Mouse (Mus musculus) cerebellum, adult 2 months (tissue): ENCODE results near the gene A730061H03Rik. TPM values are rescaled to one million over a fixed set of nuclear protein-coding genes. Genes with fewer than 3 reads are reported as not detected.

Experiments used
- DNase-seq, 2 experiments: peaks; one replicate each; pipeline ENCODE4 v3.0.0; 2021
- H3K27ac ChIP-seq: fragments of 200-500 bp; 2 replicates; pipeline ENCODE4 v1.5.1; 2012; ENCODE audit warnings: low read length, control low read depth, inconsistent platforms; ENCODE audit not compliant: insufficient read depth
- H3K27me3 ChIP-seq: fragments of 200-500 bp; 2 replicates; pipeline ENCODE4 v1.6.1; 2012; ENCODE audit warnings: inconsistent platforms, mild to moderate bottlenecking, low read length, moderate library complexity; ENCODE audit not compliant: control insufficient read depth, insufficient read depth
- H3K4me1 ChIP-seq: fragments of 200-500 bp; 2 replicates; pipeline ENCODE4 v1.6.1; 2011; ENCODE audit warnings: low read length; ENCODE audit not compliant: control insufficient read depth, insufficient read depth
- H3K4me3 ChIP-seq: fragments of 200-500 bp; replicated peaks from 2 replicates; pipeline ENCODE3; 2011; ENCODE audit warnings: mild to moderate bottlenecking, low read depth, low read length, control low read depth; ENCODE audit not compliant: insufficient read depth
- CTCF ChIP-seq: fragments of 200-500 bp; IDR thresholded peaks from 2 replicates; pipeline ENCODE4 v1.5.1; 2011; ENCODE audit warnings: low read depth, mild to moderate bottlenecking, control low read depth, low read length, moderate library complexity, borderline replicate concordance; ENCODE audit not compliant: insufficient read depth
- POLR2A ChIP-seq: fragments of 200-500 bp; IDR thresholded peaks from 2 replicates; pipeline ENCODE4 v1.6.1; 2011; ENCODE audit warnings: low read length, control low read depth, borderline replicate concordance; ENCODE audit not compliant: insufficient read depth
- WGBS: fragments of 180-500 bp; shearing (Covaris S2); methylation state at CpG from one replicate; pipeline ENCODE4 v1.1.7; 2018; 5-methylcytosine and 5-hydroxymethylcytosine counted together
- polyA plus RNA-seq: library from polyadenylated mRNA; depleted of rRNA; stranded (reverse); fragments of >200 nt; gene quantifications from 2 replicates; pipeline ENCODE4 v1.2.3, GENCODE M21; 2012

The A730061H03Rik gene
- polyA plus RNA-seq, 1 experiment = 0.97 TPM

DNA sequence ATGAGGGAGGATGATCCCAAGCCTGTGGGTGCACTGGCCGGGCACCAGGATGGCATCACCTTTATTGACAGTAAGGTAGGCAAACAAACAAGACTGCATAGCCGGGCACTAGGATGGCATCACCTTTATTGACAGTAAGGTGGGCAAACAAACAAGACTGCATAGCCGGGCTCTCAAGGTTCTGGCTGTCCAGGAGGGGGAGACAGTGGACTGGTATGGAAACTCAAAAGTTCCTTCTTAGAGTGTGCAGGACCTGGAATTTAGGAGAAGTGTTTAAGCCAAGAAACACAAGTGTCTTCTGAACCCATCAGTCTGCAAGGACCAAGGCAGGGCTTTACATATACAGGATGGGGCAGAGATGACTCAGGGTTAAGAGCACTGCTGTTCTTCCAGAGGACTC is 5.5 kb upstream of the A730061H03Rik start:
- H3K27ac ChIP-seq = no peak overlapping the region
- peaks cover 5% of the 10 kb centered on the region; the same call in 1 of the 2 replicates for H3K4me1 ChIP-seq
- TF ChIP-seq CTCF (no peak), POLR2A (no peak)
- no peak overlapping the region for H3K4me3 ChIP-seq
- WGBS = 76% methylated on average over 3 of the region's 3 CpGs
- DNase-seq = no peak
- H3K27me3 ChIP-seq = no peaks in the 10 kb centered on the region

GRCm38 (mm10) chr14:55563249-55563648 is 3.0 kb upstream of the A730061H03Rik start:
- no peaks in the 10 kb centered on the region for H3K27me3 ChIP-seq
- no peak for DNase-seq
- TF ChIP-seq CTCF (no peak), POLR2A (no peak)
- H3K27ac ChIP-seq = no peak overlapping the region
- H3K4me3 ChIP-seq = no peak overlapping the region
- 91% methylated on average over 11 of the region's 11 CpGs for WGBS
- H3K4me1 ChIP-seq = peaks cover 5% of the 10 kb centered on the region; the same call in 1 of the 2 replicates

DNA sequence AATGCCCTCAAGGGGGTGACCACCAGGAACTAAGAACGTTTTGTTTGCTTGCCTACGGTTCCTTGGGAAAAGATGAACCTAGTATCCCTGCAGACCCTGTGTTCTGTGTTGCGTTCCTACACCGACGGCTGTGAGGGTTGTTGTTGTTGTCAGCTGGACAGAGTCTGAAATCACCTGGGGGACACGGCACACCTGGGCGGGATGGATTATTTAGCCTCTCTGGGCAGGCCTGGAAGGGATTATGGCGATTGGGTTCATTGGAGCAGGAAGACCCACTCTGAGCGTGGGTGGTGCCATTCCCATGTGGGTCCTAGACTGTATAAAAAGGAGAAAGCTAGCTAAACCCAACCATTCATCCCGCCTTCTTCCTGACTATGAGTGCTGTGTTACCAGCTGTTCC is 1.7 kb upstream of the A730061H03Rik start:
- no peak for DNase-seq
- Histone ChIP-seq H3K27ac (no peak overlapping the region), H3K4me3 (no peak overlapping the region), H3K4me1 (peaks cover 5% of the 10 kb centered on the region; the same call in 1 of the 2 replicates), H3K27me3 (no peaks in the 10 kb centered on the region)
- no peak for TF ChIP-seq CTCF
- 85% methylated on average over 10 of the region's 10 CpGs for WGBS

DNA sequence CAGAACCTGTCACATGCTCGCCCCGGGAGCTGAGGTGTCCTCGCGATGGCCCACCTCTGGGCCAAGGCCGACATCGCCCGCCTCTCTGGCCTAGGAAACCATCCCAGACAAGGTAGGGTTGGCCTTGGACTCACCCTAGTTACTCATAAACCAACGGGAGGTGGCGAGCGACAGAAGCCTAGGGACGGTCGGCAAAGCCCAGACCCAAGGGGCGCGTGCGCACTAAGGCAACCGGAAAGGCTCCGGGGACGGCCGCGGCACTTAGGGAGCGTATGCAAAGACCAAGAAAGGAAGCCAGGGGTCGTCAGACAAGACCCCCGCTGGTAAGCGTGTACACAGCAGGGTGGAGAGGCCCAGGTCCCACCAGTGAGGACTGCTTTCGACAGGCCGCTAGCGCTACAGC is 406 bp downstream of the A730061H03Rik start, which contains the start of gene Dcaf11:
Dcaf11 (plus strand) TSS at position 208 of the 403 bp plus-strand sequence.
- DNase-seq = peak; percentile 93 to 94
- Histone ChIP-seq H3K27ac (peak within 1 kb of the TSS; percentile 93), H3K27me3 (no peaks in the 10 kb centered on the region), H3K4me3 (peak within 1 kb of the TSS; percentile 84), H3K4me1 (peaks cover 5% of the 10 kb centered on the region; the same call in 1 of the 2 replicates)
- under 1% methylated on average over 27 of the region's 27 CpGs for WGBS
- TF ChIP-seq CTCF = no peak; the same call in 1 of the 2 replicates
- 0 out of 2 replicates have a peak, but pooled peaks have one; percentile 49 for TF ChIP-seq POLR2A

GRCm38 (mm10) chr14:55558740-55559448 is 1.3 kb downstream of the A730061H03Rik start:
- no peak overlapping the region for H3K27ac ChIP-seq
- no peak for TF ChIP-seq POLR2A
- no peak for TF ChIP-seq CTCF
- WGBS = 53% methylated on average over 6 of the region's 6 CpGs

DNA sequence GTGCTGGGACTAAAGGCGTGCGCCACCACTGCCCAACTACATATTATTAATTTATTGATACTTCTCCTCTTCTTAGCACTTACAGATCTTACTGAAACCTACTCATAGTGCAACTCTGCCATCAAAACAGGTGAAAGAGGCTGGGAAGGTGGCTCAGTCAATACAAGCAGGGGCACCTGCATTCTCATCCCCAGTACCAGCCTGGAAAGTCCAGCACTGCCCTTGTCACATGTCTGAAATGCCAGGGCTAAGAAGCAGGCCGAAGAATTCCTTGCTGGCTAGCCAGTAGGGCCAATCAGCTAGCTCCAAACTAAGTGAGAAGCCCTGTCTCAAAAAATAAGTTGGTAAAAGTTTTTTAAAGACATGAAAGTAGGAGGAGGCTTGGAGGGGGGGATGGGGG is 2.6 kb downstream of the A730061H03Rik start:
- H3K4me1 ChIP-seq = peaks cover 5% of the 10 kb centered on the region; the same call in 1 of the 2 replicates
- 93% methylated on average over 3 of the region's 3 CpGs for WGBS
- TF ChIP-seq POLR2A = no peak
- TF ChIP-seq CTCF = no peak
- no peak for DNase-seq
- no peaks in the 10 kb centered on the region for H3K27me3 ChIP-seq
- H3K4me3 ChIP-seq = no peak overlapping the region
- H3K27ac ChIP-seq = no peak overlapping the region

More at GRCm38 (mm10) chr14:55558740-55559448, 1.3 kb downstream of the A730061H03Rik start:
- Histone ChIP-seq H3K4me1 (peaks cover 5% of the 10 kb centered on the region; the same call in 1 of the 2 replicates), H3K27me3 (no peaks in the 10 kb centered on the region), H3K4me3 (no peak overlapping the region)
- DNase-seq = no peak

DNA sequence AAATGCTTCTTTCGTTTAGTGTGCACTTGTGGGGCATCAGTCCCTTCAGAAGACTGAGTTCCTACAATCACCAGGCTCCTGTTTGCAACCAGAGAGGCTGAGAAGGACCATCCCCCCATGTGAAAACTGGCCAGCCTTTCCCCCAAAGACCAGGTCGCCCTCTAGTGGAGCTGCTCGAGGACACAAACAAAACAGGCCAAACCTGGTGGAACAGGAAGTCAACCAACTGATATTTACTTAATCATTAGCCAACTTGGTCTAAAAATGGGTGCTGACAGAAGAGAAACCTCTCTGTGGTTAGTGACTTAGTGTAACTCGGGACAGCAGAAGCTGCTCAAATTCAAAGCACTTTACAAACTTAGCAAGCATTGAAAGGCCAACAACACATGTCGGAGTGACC is 3.2 kb downstream of the A730061H03Rik start:
- WGBS = 25% methylated on average over 5 of the region's 5 CpGs
- H3K4me3 ChIP-seq = no peak overlapping the region
- no peak overlapping the region for H3K27ac ChIP-seq
- TF ChIP-seq POLR2A (no peak), CTCF (peak; percentile 87)
- peak; percentile 74 to 80 for DNase-seq
- no peaks in the 10 kb centered on the region for H3K27me3 ChIP-seq
- peaks cover 4% of the 10 kb centered on the region; the same call in 1 of the 2 replicates for H3K4me1 ChIP-seq

GRCm38 (mm10) chr14:55555788-55556187 is 4.4 kb downstream of the A730061H03Rik start:
- Histone ChIP-seq H3K4me3 (no peak overlapping the region), H3K27me3 (no peaks in the 10 kb centered on the region), H3K27ac (no peak overlapping the region), H3K4me1 (no peaks in the 10 kb centered on the region)
- 82% methylated on average over 3 of the region's 3 CpGs for WGBS
- no peak for DNase-seq
- TF ChIP-seq POLR2A = no peak
- no peak for TF ChIP-seq CTCF
